Mouse (Mus musculus) left cerebral cortex, postnatal 14 days (tissue): ENCODE results near the gene Map1s. TPM values are rescaled to one million over a fixed set of nuclear protein-coding genes. Genes with fewer than 3 reads are reported as not detected.

ENCODE experiments used
- DNase-seq, 2 experiments: peaks; one replicate each; pipeline ENCODE4 v3.0.0; 2021 to 2022; ENCODE audit warnings: low spot score in 2 of 2, mixed read lengths in 1 of 2
- intact Hi-C: fragments of 180-260 bp; cut with DNase I; formaldehyde crosslinking; loops from one replicate; pipeline ENCODE4 v1.15.1; 2025
- total RNA-seq, 2 experiments: library from RNA; stranded (reverse); gene quantifications; 2 replicates each; pipeline ENCODE4 v1.2.3; 2021

Gene Map1s
- total RNA-seq, 2 experiments from 2014 or later, result 70.4 to 84.5 TPM

GRCm38 (mm10) chr8:70920049-70920922, 14.6 kb downstream of the Map1s start:
- intact Hi-C loops, result no loop called here
- DNase-seq, result no peak

DNA sequence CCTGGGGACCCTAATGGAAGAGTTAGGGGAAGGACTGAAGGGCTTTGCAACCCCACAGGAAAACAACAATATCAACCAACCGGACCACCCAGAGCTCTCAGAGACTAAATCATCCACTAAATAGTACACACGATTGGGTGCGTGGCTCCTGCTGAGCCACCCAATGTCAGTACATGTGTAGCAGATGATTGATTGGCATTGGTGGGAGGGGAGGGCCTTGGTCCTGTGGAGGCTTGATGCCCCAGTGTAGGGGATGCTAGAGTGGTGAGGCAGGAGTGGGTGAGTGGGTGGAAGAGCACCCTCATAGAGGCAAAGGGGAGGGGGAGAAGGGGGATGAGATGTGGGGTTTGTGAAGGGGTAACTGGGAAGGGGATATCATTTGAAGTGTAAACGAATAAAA, 18.4 kb downstream of the Map1s start:
- no peak for DNase-seq
- intact Hi-C loops, result no loop called here

GRCm38 (mm10) chr8:70925754-70926153, 20.0 kb downstream of the Map1s start:
- DNase-seq, result no peak
- intact Hi-C loops, result no loop called here

DNA sequence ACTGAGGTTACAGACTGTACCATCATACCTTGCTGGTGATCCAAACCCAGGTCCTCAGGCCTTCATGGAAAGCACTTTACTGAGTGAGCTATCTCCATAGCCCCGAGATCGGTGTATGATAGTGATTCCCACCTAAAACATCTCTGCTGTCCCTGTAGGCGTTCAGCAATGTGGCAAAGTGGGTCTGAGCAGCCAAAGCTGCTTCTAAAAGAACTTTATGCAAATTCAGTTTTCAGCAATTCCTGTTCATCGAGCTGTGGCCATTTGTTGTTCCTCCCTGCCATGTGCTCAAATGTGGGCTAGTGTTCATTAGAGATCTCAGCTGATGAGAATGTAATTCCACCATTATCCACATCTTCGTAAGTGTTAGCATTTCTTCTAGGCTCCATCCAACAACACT, 20.7 kb downstream of the Map1s start:
- intact Hi-C loops, result no loop called here
- no peak for DNase-seq

- intact Hi-C loops, result no loop called here
- no peak for DNase-seq
Observed at GRCm38 (mm10) chr8:70928096-70928495, 22.4 kb downstream of the Map1s start.

DNA sequence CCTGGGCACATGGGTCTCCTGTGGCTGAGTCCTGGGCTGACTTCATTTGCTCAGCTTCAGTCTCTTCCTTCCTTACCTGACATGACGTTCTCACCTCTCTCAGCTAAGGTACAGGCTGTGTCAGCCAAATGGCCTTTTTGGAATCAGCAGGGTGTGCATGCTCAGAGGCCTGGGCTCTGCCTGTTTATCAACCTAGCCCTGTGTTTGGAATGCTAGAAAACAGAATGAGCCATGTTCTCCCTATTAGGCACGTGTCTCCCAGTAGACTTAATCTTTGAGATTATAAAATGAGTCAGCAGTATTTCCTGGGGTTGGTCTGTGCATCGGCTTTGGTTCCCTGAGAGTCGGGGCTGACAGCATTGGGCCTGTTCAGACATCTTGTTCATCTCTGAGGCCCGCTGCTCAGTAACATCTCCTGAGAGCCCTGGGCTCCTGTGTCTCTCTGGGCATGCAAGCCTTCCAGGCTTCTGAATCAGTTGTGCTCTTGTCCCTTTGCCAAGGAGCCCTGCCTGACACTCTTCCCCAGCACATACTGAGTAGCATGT, 23.1 kb downstream of the Map1s start:
- DNase-seq, result no peak
- intact Hi-C loops, result no loop called here

DNA sequence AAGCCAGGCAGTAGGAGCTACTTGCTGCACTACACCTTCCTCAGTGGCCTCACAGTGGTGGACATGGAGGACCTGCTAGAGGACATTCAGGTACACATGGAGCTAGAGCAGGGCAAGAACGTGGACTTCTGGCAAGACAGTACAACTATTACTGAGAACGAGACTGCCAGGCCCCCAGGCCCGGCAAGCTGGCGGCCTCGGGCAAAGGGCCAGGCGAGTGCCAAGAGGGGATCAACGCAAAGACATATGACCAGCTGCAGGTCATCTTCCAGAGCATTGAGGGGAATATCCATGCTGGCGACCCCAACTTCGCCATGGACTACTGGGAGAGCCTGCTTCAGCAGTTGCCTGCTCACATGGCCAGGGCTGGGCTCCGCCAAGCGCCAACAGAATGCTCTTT, 26.0 kb downstream of the Map1s start:
- no peak for DNase-seq
- intact Hi-C loops, result no loop called here

DNA sequence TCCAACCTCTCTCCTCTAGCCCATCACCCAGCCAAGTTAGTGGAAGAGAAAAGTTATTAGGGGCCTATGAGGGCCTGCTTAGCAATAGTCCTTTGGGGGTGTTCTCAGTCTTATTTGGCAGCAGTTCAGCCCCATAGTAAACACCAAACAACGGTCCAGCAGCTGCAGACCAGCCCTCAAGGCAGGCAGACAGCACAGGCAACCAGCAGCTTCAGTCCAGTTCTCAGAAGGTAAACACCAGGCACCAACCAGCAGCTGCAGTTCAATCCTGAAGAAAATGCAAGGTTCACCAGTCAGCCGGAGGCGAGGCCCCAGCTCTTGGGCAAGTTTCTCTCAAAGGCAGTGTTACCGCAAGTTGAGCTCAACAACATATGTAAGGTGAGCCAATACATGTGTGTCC, 27.3 kb downstream of the Map1s start:
- intact Hi-C loops, result no loop called here

DNA sequence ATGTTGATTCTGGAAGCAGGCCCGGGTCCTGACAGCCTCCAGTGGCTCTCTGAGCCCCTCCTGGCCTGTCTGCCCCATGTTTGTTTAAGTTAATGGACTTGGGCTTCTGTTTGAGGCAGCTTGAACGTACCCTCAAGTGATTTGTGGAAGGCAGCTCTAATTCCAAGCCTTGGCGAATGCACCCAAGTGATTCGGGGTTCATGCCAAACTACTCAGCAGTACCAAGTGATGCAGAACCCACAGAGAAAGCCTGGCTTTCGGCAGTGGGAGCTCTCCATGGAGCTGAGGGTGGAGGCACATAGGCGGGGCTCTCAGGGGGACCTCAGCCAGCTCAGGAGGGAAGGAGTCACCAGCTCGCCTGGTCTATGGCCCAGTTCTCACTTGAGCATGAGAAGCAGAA, 29.1 kb downstream of the Map1s start:
- no peak for DNase-seq
- intact Hi-C loops, result no loop called here

More for the DNA sequence above, 27.3 kb downstream of the Map1s start:
- DNase-seq, result no peak

DNA sequence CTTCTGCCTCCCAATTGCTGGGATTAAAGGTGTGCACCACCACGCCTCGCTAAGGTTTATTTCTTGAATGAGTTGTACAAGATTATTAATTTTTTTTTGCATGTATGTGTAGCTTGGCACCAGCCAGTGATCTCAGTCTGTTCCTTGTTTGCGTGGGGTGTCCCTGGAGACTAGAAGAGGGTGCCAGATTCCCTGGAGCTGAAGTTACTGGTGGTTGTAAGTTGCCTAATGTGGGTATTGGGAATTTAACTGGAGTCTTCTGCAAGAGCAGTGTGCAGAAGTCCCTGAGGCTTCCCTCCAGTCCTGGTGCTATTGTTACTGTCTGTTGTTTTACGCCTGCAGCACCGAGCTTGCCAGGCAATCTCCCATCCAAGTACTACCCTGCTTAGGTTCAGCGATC, 31.5 kb downstream of the Map1s start:
- DNase-seq, result no peak
- intact Hi-C loops, result no loop called here

- intact Hi-C loops, result no loop called here
- peak in 1 of 2 experiments; percentile 15 for DNase-seq
Observed at GRCm38 (mm10) chr8:70941478-70941877, 35.7 kb downstream of the Map1s start.

- DNase-seq, result no peak
- intact Hi-C loops, result no loop called here
Observed at GRCm38 (mm10) chr8:70943187-70943586, 37.5 kb downstream of the Map1s start.

DNA sequence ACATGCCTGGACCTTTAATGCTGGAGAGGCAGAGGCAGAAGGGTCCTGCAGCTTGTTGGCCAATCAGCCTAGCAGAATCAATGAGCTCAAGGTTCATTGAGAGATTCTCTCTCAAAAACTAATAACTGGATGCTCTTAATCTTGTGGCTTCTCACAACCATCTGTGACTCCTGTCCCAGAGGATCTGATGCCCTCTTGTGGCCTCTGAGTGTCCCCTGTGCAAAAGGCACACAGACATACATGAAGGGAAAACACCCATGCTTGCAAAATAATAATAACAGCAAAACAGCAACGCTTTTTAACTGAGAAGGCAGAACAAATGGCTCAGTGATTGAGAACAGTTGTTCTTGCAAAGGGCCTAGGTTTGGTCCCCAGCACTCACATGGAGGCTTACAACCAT, 44.1 kb downstream of the Map1s start:
- intact Hi-C loops, result no loop called here

GRCm38 (mm10) chr8:70960703-70961472, 55.2 kb downstream of the Map1s start:
- DNase-seq, result no peak
- intact Hi-C loops, result no loop called here

More for the DNA sequence above, 44.1 kb downstream of the Map1s start:
- no peak for DNase-seq

DNA sequence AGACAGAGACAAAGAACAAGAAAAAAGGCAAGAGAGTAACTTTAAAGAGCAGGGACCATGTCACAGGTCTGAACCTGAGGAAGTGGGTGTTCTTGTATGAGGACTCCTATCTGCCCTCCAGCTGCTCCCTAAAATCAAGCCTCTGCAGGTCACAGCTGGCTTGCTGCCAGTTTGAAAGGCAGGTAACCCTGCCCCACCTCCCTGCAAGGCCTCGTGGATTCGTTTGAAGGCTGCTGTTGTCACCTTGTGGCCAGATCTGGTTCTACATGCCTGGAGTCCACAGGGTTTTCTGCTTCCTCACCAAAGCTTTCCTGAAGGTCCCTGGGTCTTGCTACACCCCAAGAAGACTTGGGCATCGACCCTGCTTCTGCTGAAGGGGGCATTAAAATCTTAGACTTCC, 58.4 kb downstream of the Map1s start:
- DNase-seq, result peak in 1 of 2 experiments; percentile 9
- intact Hi-C loops, result loop anchor here (2.0 kb wide), 1 partner anchor 65 kb away; no protein-coding TSS in a partner anchor

GRCm38 (mm10) chr8:70964861-70965260, 59.1 kb downstream of the Map1s start:
- DNase-seq, result no peak
- intact Hi-C loops, result loop anchor here (2.0 kb wide), 1 partner anchor 66 kb away; no protein-coding TSS in a partner anchor
